Mouse (Mus musculus) ovary, postnatal 10 days (tissue): ENCODE measurements around the gene Tbc1d2.

Experiments used
- DNase-seq: peaks from one replicate; pipeline ENCODE4 v3.0.0; 2022; ENCODE audit warnings: low spot score

The Tbc1d2 gene

GRCm38 (mm10) chr4:46650086-46650753 is at the start of gene Tbc1d2:
Gene Tbc1d2 (minus strand): TSS chr4:46650209.
- peak; percentile 79 for DNase-seq

GRCm38 (mm10) chr4:46696467-46696866 is 46.5 kb upstream of the Tbc1d2 start:
- DNase-seq = no peak

DNA sequence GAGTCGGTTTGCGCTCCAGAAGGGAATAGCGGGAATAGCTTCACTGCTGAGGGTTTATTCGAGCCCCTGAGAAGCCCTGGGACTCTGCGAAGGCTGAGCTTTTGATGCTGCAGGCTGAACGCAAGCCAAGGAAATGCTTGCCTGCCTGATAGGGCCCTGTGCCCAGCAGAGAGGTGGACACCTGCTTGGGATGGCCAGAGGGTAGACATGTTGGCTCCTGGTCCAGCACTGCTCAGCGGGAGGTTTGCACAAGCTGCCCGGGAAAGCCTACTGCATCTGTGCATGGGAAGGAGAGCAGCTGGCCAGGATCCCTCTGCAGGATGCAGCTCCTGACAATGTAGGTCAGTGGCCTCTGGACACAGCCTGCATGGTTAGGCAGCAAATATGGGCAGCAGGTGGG is 40.6 kb upstream of the Tbc1d2 start:
- DNase-seq = no peak

DNA sequence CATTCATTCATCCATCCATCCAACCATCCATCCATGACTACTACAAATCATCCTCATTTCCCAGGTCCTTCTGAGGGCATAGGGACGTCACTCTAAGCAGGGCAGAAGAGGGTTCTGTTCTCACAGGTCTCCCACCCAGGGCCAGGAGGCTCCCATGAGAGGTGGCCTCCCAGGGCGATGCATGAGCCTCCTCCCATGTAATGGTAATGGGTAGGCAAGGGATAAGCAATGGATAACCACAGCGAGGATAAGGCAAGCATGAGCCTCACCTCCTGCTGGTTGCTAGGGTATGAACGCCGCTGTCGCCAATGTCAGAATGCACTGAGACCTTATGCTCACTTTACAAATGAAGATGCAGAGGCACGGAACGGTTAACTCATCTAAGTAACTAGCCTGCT is 40.0 kb upstream of the Tbc1d2 start:
- no peak for DNase-seq

GRCm38 (mm10) chr4:46689397-46690022 is 39.5 kb upstream of the Tbc1d2 start:
- peak; percentile 49 for DNase-seq

DNA sequence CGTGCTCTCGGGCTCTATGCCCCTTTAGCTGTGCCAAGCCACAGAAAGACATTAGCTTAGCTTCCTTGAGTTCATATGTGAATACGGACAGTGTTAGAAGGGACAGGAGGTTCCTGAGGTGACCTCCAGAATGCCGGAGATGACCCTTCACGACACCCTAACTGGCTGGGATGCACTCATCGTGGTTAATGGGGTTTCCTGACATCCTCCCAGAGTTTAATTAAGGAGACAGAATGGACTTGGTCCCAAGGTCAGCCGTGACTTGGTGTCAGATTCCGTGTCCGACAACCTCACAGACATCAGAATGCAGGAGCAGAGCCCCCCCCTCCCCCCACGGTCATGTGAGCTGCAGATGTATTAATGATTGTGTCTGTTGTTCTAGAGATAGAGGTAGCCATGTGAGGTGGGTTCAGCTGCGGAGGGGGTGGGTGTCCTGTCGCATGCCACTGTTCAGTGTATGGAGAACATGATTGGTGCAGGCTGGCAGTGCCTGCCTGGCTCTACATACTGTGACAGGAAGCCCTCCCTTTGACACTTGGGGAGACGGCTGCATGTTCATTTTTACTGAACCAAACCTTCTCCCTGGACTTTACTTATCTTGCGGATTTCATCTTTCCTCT is 38.3 kb upstream of the Tbc1d2 start:
- DNase-seq = no peak

DNA sequence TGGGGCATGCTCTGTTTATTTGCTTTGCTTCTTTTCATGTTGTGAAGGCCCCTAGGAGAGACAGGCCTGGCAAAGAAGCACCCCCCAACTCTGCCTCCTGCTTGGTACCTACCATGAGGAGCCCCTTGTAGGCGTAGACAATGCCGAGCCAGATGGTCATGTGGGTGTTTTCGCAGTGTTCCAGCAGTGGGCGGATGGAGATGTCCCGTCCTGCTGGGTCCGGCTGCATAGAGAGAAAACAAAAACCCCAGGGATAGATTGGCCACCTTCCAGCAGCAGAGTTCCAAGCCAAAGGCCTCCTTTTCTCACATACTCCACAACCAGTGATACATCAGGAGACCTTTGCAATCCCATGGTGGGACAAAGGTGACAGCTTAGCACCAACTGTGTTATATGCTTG is 34.2 kb upstream of the Tbc1d2 start:
- DNase-seq = no peak

- no peak for DNase-seq
Observed at GRCm38 (mm10) chr4:46676646-46677045, 26.6 kb upstream of the Tbc1d2 start.

DNA sequence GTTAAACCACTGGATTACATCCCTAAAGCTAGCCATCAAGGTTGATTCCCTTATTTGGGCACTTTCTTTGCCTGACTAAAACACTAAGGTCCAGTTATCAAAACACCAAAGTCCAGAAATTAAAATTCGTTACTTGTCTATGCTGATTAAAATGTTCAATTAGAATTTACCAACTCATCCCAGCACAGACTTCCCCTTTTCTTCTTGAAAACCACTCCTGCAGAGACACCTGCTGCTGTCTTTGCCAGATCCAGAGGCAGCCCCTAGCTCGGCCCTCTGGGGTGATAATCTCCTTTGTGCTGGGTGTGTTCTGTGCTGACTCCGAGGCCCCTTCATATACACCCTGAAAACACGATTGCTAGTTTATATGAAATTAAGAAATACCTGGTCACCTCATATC is 26.0 kb upstream of the Tbc1d2 start:
- no peak for DNase-seq

- no peak for DNase-seq
Observed at GRCm38 (mm10) chr4:46675272-46675785, 25.3 kb upstream of the Tbc1d2 start.

GRCm38 (mm10) chr4:46668620-46669019 is 18.6 kb upstream of the Tbc1d2 start:
- DNase-seq = no peak

GRCm38 (mm10) chr4:46666420-46666819 is 16.4 kb upstream of the Tbc1d2 start:
- no peak for DNase-seq

DNA sequence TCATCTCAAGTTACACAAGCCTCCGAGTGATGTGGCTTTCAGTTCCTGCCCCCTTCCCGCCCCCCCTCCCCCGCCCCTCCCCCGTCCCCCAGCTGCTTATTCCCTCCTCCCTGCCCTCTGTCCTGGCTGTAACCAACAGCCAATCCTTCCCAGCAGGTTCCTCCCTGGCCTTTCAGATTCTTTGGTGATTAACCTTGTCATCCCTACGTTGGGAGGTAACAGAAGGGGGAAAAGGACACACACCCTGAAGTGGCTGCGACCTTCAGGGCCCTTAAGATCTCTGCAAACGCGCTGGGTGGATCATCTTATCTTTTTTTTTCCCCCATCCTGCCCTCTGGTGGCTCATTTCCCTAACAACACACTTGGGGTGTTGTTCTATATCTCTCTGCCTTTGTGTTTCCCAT is 15.4 kb upstream of the Tbc1d2 start:
- no peak for DNase-seq

- peak; percentile 29 for DNase-seq
Observed at GRCm38 (mm10) chr4:46664123-46665009, 14.4 kb upstream of the Tbc1d2 start.

DNA sequence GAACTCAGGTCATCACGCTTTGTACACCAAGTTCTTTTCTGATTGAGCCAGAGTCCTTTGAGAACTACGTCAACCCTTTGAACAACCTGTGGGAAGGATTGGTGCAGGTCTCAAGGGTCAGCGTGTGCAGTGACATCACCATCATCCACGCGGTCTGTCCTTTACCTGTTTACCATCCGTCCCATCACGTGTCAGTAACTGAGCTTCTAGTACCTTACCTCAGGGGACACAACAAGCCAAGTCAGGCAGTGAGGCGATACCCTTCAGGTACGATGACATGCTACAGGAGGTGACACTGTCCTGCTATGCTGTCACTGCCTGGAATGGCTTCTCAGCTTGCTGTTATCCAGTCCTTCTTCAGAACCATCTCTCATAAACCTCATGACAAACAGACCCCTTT is 11.4 kb upstream of the Tbc1d2 start:
- DNase-seq = no peak

GRCm38 (mm10) chr4:46658946-46659345 is 8.9 kb upstream of the Tbc1d2 start:
- DNase-seq = no peak

- peak; percentile 32 for DNase-seq
Observed at GRCm38 (mm10) chr4:46657116-46657515, 7.1 kb upstream of the Tbc1d2 start.

GRCm38 (mm10) chr4:46655956-46656355 is 5.9 kb upstream of the Tbc1d2 start:
- DNase-seq = no peak

- no peak for DNase-seq
Observed at GRCm38 (mm10) chr4:46655298-46655697, 5.3 kb upstream of the Tbc1d2 start.

GRCm38 (mm10) chr4:46649161-46649560 is 848 bp downstream of the Tbc1d2 start:
- no peak for DNase-seq

DNA sequence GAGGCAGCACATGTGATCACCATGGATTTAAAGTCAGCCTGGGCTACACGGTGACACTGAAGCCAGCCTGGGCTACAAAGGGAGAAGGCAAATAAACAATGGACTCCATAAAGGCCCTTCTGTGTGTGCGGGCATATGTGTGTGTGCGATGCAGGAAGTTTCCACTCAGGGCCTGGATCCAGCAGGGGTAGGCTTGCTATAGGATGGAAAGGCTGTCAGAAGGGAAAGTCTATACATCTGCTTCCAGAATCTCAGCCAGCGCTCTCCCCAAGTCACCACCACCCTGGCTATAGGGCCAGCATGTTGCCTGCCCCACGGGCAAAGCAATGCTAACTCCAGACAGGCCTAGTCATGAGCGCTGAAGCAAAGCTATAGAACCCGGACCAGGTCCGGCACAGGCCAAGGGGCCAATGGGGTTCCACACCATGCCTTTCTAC is 6.3 kb downstream of the Tbc1d2 start:
- DNase-seq = no peak
